Mouse (Mus musculus): Measurements from ENCODE around the gene Wrnip1.

Gene Wrnip1

GRCm38 (mm10) chr13:32807624-32808023 lies 5.8 kb downstream of the Wrnip1 start:
- DNase-seq (ENCODE audit: low spot score): no peak

- no peak for DNase-seq (ENCODE audit: low spot score)
These were observed 17.4 kb downstream of the Wrnip1 start for GRCm38 (mm10) chr13:32819241-32819640.

GRCm38 (mm10) chr13:32819926-32820325 lies 18.1 kb downstream of the Wrnip1 start:
- DNase-seq (ENCODE audit: low spot score): no peak

GRCm38 (mm10) chr13:32821671-32822070 lies 19.8 kb downstream of the Wrnip1 start:
- no peak for DNase-seq (ENCODE audit: low spot score)

GRCm38 (mm10) chr13:32823126-32823525 lies 21.3 kb downstream of the Wrnip1 start:
- no peak for DNase-seq (ENCODE audit: low spot score)

- no peak for DNase-seq (ENCODE audit: low spot score)
These were observed 22.8 kb downstream of the Wrnip1 start for GRCm38 (mm10) chr13:32824377-32825330.

- DNase-seq (ENCODE audit: low spot score): no peak
These were observed 23.7 kb downstream of the Wrnip1 start for GRCm38 (mm10) chr13:32825546-32825945.

GRCm38 (mm10) chr13:32827111-32827822 lies 25.4 kb downstream of the Wrnip1 start:
- no peak for DNase-seq (ENCODE audit: low spot score)

GRCm38 (mm10) chr13:32827951-32828350 lies 26.1 kb downstream of the Wrnip1 start:
- peak; percentile 66 for DNase-seq (ENCODE audit: low spot score)

GRCm38 (mm10) chr13:32828886-32829285 lies 27.0 kb downstream of the Wrnip1 start:
- no peak for DNase-seq (ENCODE audit: low spot score)

GRCm38 (mm10) chr13:32831505-32832273 lies 29.9 kb downstream of the Wrnip1 start:
- no peak for DNase-seq (ENCODE audit: low spot score)

- no peak for DNase-seq (ENCODE audit: low spot score)
These were observed 30.9 kb downstream of the Wrnip1 start for GRCm38 (mm10) chr13:32832776-32833175.

GRCm38 (mm10) chr13:32833237-32833636 lies 31.4 kb downstream of the Wrnip1 start:
- no peak for DNase-seq (ENCODE audit: low spot score)

- DNase-seq (ENCODE audit: low spot score): no peak
These were observed 32.7 kb downstream of the Wrnip1 start for GRCm38 (mm10) chr13:32834513-32834912.

- no peak for DNase-seq (ENCODE audit: low spot score)
These were observed 37.5 kb downstream of the Wrnip1 start for GRCm38 (mm10) chr13:32839314-32839713.

- DNase-seq (ENCODE audit: low spot score): no peak
These were observed 39.5 kb downstream of the Wrnip1 start for GRCm38 (mm10) chr13:32841349-32841748.

GRCm38 (mm10) chr13:32846221-32846620 lies 44.4 kb downstream of the Wrnip1 start:
- no peak for DNase-seq (ENCODE audit: low spot score)

GRCm38 (mm10) chr13:32849092-32849491 lies 47.3 kb downstream of the Wrnip1 start:
- DNase-seq (ENCODE audit: low spot score): no peak

- DNase-seq (ENCODE audit: low spot score): no peak
These were observed 47.8 kb downstream of the Wrnip1 start for GRCm38 (mm10) chr13:32849531-32850123.

- DNase-seq (ENCODE audit: low spot score): no peak
These were observed 48.3 kb downstream of the Wrnip1 start for GRCm38 (mm10) chr13:32850156-32850555.

- no peak for DNase-seq (ENCODE audit: low spot score)
These were observed 49.0 kb downstream of the Wrnip1 start, which contains the start of gene Serpinb1a for GRCm38 (mm10) chr13:32850668-32851404. Serpinb1a (minus strand) TSS chr13:32851185.

All from embryo, embryonic 10 days (tissue).